ENCODE assay signal across 8 mouse cellular contexts in genomic region chr19:53944786-53945169, GRCm38 (mm10). TPM values are rescaled to one million over a fixed set of nuclear protein-coding genes. Genes with fewer than 3 reads are reported as not detected.
A peak's percentile ranks its signal among the peaks of the same experiment; 100 is the strongest.
DNase-seq lines count a peak whose midpoint lies in the region; ATAC-seq lines count a peak whose summit lies in the region.

No protein-coding gene starts in this region.

- H3K36me3 ChIP-seq in heart, embryonic 11.5 days (ENCODE audit: control insufficient read depth, insufficient read depth, low read length), result no peaks in the 10 kb centered on the region
- H3K36me3 ChIP-seq in forebrain, embryonic 11.5 days (ENCODE audit: control insufficient read depth, insufficient read depth, low read length), result no peaks in the 10 kb centered on the region
- H3K36me3 ChIP-seq in liver, embryonic 13.5 days, result no peaks in the 10 kb centered on the region; the same call in 1 of the 2 replicates

- H3K4me2 ChIP-seq in heart, embryonic 11.5 days, result peak overlapping the region; percentile 67
- H3K4me2 ChIP-seq in forebrain, embryonic 11.5 days (ENCODE audit: low read depth, low read length, severe bottlenecking), result peak overlapping the region; percentile 68; the same call in 1 of the 2 replicates
- peak overlapping the region; percentile 83 for H3K4me2 ChIP-seq in liver, embryonic 13.5 days

- DNase-seq in heart, postnatal 25 days (ENCODE audit: low spot score), result no peak
- no peak for DNase-seq in forebrain, embryonic 11.5 days (ENCODE audit: low spot score)
- no peak for DNase-seq in liver, embryonic 13.5 days
- no peak for DNase-seq in urinary bladder, postnatal 4 days (ENCODE audit: low spot score in 2 of 2)
- DNase-seq in kidney, postnatal 36 days, result no peak

- ATAC-seq in heart, embryonic 11.5 days (replicated peaks; ENCODE audit: insufficient number of reproducible peaks, low FRiP score, low TSS enrichment), result no peak
- ATAC-seq in CD4-positive, CD25-positive, alpha-beta regulatory T cell, adult 4 months, result peak; percentile 1
- no peak for ATAC-seq in forebrain, embryonic 11.5 days (replicated peaks; ENCODE audit: low FRiP score)
- peak; percentile 21 for ATAC-seq in liver, embryonic 13.5 days (ENCODE audit: low read depth)
- no peak for ATAC-seq in megakaryocyte-erythroid progenitor cell, adult 5-6 weeks (replicated peaks; ENCODE audit: low FRiP score, low TSS enrichment, poor library complexity, severe bottlenecking)

- H3K4me3 ChIP-seq in heart, embryonic 11.5 days (ENCODE audit: low read depth, low read length), result peak overlapping the region; percentile 80
- H3K4me3 ChIP-seq in forebrain, embryonic 11.5 days (ENCODE audit: low read depth, low read length), result peak overlapping the region; percentile 98
- peak overlapping the region; percentile 99 for H3K4me3 ChIP-seq in liver, embryonic 13.5 days (replicated peaks)

- intact Hi-C loops in heart, postnatal 25 days (cut with DNase I), result loop anchor here (5.0 kb wide), 2 partner anchors 83 to 103 kb away; no protein-coding TSS in a partner anchor

- peak overlapping the region; percentile 91 for H3K9ac ChIP-seq in heart, embryonic 11.5 days (ENCODE audit: low read depth, low read length)
- H3K9ac ChIP-seq in forebrain, embryonic 11.5 days (ENCODE audit: low read length), result peak overlapping the region; percentile 95
- peak overlapping the region; percentile 98 for H3K9ac ChIP-seq in liver, embryonic 13.5 days

- peak overlapping the region; percentile 96 for H3K27ac ChIP-seq in heart, embryonic 11.5 days (ENCODE audit: low read depth, low read length)
- peak overlapping the region; percentile 97 for H3K27ac ChIP-seq in forebrain, embryonic 11.5 days (ENCODE audit: low read depth, low read length)
- H3K27ac ChIP-seq in liver, embryonic 13.5 days, result peak overlapping the region; percentile 94

- H3K27me3 ChIP-seq in heart, embryonic 11.5 days (ENCODE audit: control insufficient read depth, insufficient read depth, low read length), result no peaks in the 10 kb centered on the region
- no peaks in the 10 kb centered on the region for H3K27me3 ChIP-seq in forebrain, embryonic 11.5 days (ENCODE audit: control insufficient read depth, insufficient read depth, low read length)
- no peaks in the 10 kb centered on the region for H3K27me3 ChIP-seq in liver, embryonic 13.5 days

- no peaks in the 10 kb centered on the region for H3K9me3 ChIP-seq in heart, embryonic 11.5 days (replicated peaks; ENCODE audit: control insufficient read depth, low read length)
- no peaks in the 10 kb centered on the region for H3K9me3 ChIP-seq in forebrain, embryonic 11.5 days (ENCODE audit: control insufficient read depth, low read length)
- no peaks in the 10 kb centered on the region for H3K9me3 ChIP-seq in liver, embryonic 13.5 days (replicated peaks)

- 2% methylated on average over 21 of the region's 47 CpGs for WGBS in heart, embryonic 11.5 days (ENCODE audit: insufficient replicate concordance)
- under 1% methylated on average over 34 of the region's 47 CpGs for WGBS in forebrain, embryonic 11.5 days
- WGBS in liver, embryonic 13.5 days (ENCODE audit: insufficient replicate concordance), result 0% methylated on average over 14 of the region's 47 CpGs

- H3K4me1 ChIP-seq in heart, embryonic 11.5 days (ENCODE audit: control insufficient read depth, insufficient read depth, low read length), result peaks cover 9% of the 10 kb centered on the region
- H3K4me1 ChIP-seq in forebrain, embryonic 11.5 days (replicated peaks; ENCODE audit: control insufficient read depth, insufficient read depth, low read length), result peaks cover 7% of the 10 kb centered on the region; the same call in 1 of the 2 replicates
- H3K4me1 ChIP-seq in liver, embryonic 13.5 days (replicated peaks), result peaks cover 53% of the 10 kb centered on the region

RNA-seq across cellular contexts. Expression of gene Bbip1, which starts 0.4 kb away (rescaled TPM):
- 69.7 and 70.2 TPM in 2 replicates for polyA plus RNA-seq in heart, embryonic 11.5 days (2014; fragmentation: Nextera tagmentation; extraction: Ambion mirVana)
- total RNA-seq in heart, postnatal 25 days (2021), result 10 to 100 TPM; 36.5 to 38.7 TPM
- polyA plus RNA-seq in CD4-positive, CD25-positive, alpha-beta regulatory T cell, adult 4 months (2017; shearing (Covaris generic)), result 100 to 1,000 TPM; 101 to 113 TPM
- 127 and 138 TPM in 2 replicates for polyA plus RNA-seq in forebrain, embryonic 11.5 days (2014; fragmentation: Nextera tagmentation; extraction: Ambion mirVana)
- polyA plus RNA-seq in liver, embryonic 13.5 days (2015; fragmentation: Nextera tagmentation; extraction: Ambion mirVana), result 58.6 and 66.2 TPM in 2 replicates
- 75.9 and 108 TPM in 2 replicates for total RNA-seq in megakaryocyte-erythroid progenitor cell, adult 5-6 weeks (2014; fragmentation: Nextera tagmentation)
- 29.9 and 48.3 TPM in 2 replicates for total RNA-seq in megakaryocyte-erythroid progenitor cell, adult 5-6 weeks (2017)

RNA-seq across cellular contexts. Expression of gene Shoc2, which starts 0.7 kb away (rescaled TPM):
- polyA plus RNA-seq in heart, embryonic 11.5 days (2014; fragmentation: Nextera tagmentation; extraction: Ambion mirVana), result 47.4 and 51.3 TPM in 2 replicates
- 10 to 100 TPM; 27.6 to 30.5 TPM for total RNA-seq in heart, postnatal 25 days (2021)
- polyA plus RNA-seq in CD4-positive, CD25-positive, alpha-beta regulatory T cell, adult 4 months (2017; shearing (Covaris generic)), result 10 to 100 TPM; 65.7 to 68.8 TPM
- 82.5 and 85.8 TPM in 2 replicates for polyA plus RNA-seq in forebrain, embryonic 11.5 days (2014; fragmentation: Nextera tagmentation; extraction: Ambion mirVana)
- polyA plus RNA-seq in liver, embryonic 13.5 days (2015; fragmentation: Nextera tagmentation; extraction: Ambion mirVana), result 17.1 and 23.4 TPM in 2 replicates
- 36.7 and 42.0 TPM in 2 replicates for total RNA-seq in megakaryocyte-erythroid progenitor cell, adult 5-6 weeks (2014; fragmentation: Nextera tagmentation)
- 62.5 and 66.8 TPM in 2 replicates for total RNA-seq in megakaryocyte-erythroid progenitor cell, adult 5-6 weeks (2017)

RNA-seq across cellular contexts. Expression of gene Pdcd4, which starts 52.7 kb away (rescaled TPM):
- polyA plus RNA-seq in heart, embryonic 11.5 days (2014; fragmentation: Nextera tagmentation; extraction: Ambion mirVana), result 38.0 and 41.3 TPM in 2 replicates
- total RNA-seq in heart, postnatal 25 days (2021), result 10 to 100 TPM; 20.9 to 25.1 TPM
- polyA plus RNA-seq in CD4-positive, CD25-positive, alpha-beta regulatory T cell, adult 4 months (2017; shearing (Covaris generic)), result 100 to 1,000 TPM; 447 to 643 TPM
- 84.0 and 90.6 TPM in 2 replicates for polyA plus RNA-seq in forebrain, embryonic 11.5 days (2014; fragmentation: Nextera tagmentation; extraction: Ambion mirVana)
- 19.3 and 23.4 TPM in 2 replicates for polyA plus RNA-seq in liver, embryonic 13.5 days (2015; fragmentation: Nextera tagmentation; extraction: Ambion mirVana)
- 137 and 154 TPM in 2 replicates for total RNA-seq in megakaryocyte-erythroid progenitor cell, adult 5-6 weeks (2014; fragmentation: Nextera tagmentation)
- total RNA-seq in megakaryocyte-erythroid progenitor cell, adult 5-6 weeks (2017), result 288 and 291 TPM in 2 replicates

Comparison
In these comparisons a context has a peak if more than half of its experiments do, and no peak if none do; other contexts are left out.
1. ATAC-seq: peak in CD4-positive, CD25-positive, alpha-beta regulatory T cell, adult 4 months (single experiment) and liver, embryonic 13.5 days (single experiment); none in heart, embryonic 11.5 days (single experiment), forebrain, embryonic 11.5 days (single experiment) and megakaryocyte-erythroid progenitor cell, adult 5-6 weeks (single experiment).
2. Peak in every context shown above with its lines, with median percentiles within 50 percentile points of each other: H3K27ac ChIP-seq, H3K4me2 ChIP-seq, H3K4me3 ChIP-seq and H3K9ac ChIP-seq.